Mouse (Mus musculus): ENCODE measurements around the gene Dpf2.

DNA sequence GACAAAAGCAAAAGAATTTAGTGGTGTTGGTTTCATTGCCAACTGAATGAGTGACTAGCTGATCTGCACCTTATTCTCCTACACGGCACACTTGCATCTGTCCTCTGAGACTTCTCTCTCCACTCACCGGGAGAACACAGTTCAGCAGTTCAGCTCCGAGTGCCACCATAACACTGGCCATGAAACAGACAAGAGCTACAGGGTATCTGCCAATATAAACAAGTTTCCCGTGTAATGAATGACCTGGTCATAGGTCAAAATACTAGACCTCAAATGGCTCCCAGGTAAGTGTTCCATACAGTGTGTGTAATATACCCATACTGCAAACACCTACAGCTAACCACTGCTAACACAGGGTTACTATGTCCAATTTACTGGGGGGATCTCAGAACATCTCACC lies 23.6 kb downstream of the Dpf2 start:
- no peak for TF ChIP-seq CTCF (IDR thresholded peaks at IDR 0.05; ENCODE audit: low read depth, low read length)
- TF ChIP-seq TAL1 (conservative IDR thresholded peaks at IDR 0.05; ENCODE audit: low read depth, low read length), result no peak
- TF ChIP-seq GATA1 (IDR thresholded peaks at IDR 0.05; ENCODE audit: borderline replicate concordance, low read length), result no peak
- TF ChIP-seq POLR2AphosphoS5 (IDR thresholded peaks at IDR 0.05; ENCODE audit: insufficient replicate concordance, low read depth, low read length), result no peak

Data from G1E (cell line).